Mouse (Mus musculus) megakaryocyte progenitor cell, adult 5-6 weeks (primary cell): Measurements from ENCODE around the gene Nrgn. TPM values are rescaled to one million over a fixed set of nuclear protein-coding genes. Genes with fewer than 3 reads are reported as not detected.

Experiments
- total RNA-seq, 2 experiments: library from RNA; stranded (forward) in 1 of 2; stranded (reverse) in 1 of 2; fragments of 157-497, 149-512 nt in 1 of 2; fragments of 200-1000 nt in 1 of 2; gene quantifications; 2 replicates each; pipeline versions ENCODE4 v1.2.3 to v1.2.4; 2015 to 2017

Gene Nrgn
- total RNA-seq, 2 experiments from 2014 or later: 0.54 to 9.6 TPM

Other genes with a start within 250 kb of the Nrgn start
- 15.9 and 20.4 TPM in 2 replicates for gene Ccdc15, start 204.5 kb downstream of the Nrgn start, total RNA-seq (2015)
- gene Ccdc15, start 204.5 kb downstream of the Nrgn start, total RNA-seq (2017): 12.9 and 17.9 TPM in 2 replicates
- gene Hepacam, start 185.6 kb downstream of the Nrgn start, total RNA-seq (2015): not detected in 2 replicates
- not detected in 2 replicates for gene Hepacam, start 185.6 kb downstream of the Nrgn start, total RNA-seq (2017)
- 0.17 and 0.86 TPM in 2 replicates for gene Robo4, start 151.0 kb downstream of the Nrgn start, total RNA-seq (2015)
- 0.30 TPM in 1 of 2 replicates, not detected in the other for gene Robo4, start 151.0 kb downstream of the Nrgn start, total RNA-seq (2017)
- 0.07 and 0.32 TPM in 2 replicates for gene Robo3, start 119.7 kb downstream of the Nrgn start, total RNA-seq (2015)
- 0.10 TPM in 1 of 2 replicates, not detected in the other for gene Robo3, start 119.7 kb downstream of the Nrgn start, total RNA-seq (2017)
- 14.8 and 18.3 TPM in 2 replicates for gene Msantd2, start 63.6 kb downstream of the Nrgn start, total RNA-seq (2015)
- 21.9 and 40.8 TPM in 2 replicates for gene Msantd2, start 63.6 kb downstream of the Nrgn start, total RNA-seq (2017)
- 0.34 and 0.94 TPM in 2 replicates for gene Esam, start 24.8 kb downstream of the Nrgn start, total RNA-seq (2015)
- gene Esam, start 24.8 kb downstream of the Nrgn start, total RNA-seq (2017): 0.29 and 0.57 TPM in 2 replicates
- not detected in 2 replicates for gene Vsig2, start 13.6 kb downstream of the Nrgn start, total RNA-seq (2015)
- gene Vsig2, start 13.6 kb downstream of the Nrgn start, total RNA-seq (2017): not detected in 2 replicates
- 13.4 and 16.9 TPM in 2 replicates for gene Siae, start 2.8 kb upstream of the Nrgn start, total RNA-seq (2015)
- 9.4 and 11.8 TPM in 2 replicates for gene Siae, start 2.8 kb upstream of the Nrgn start, total RNA-seq (2017)
- 2.9 and 6.7 TPM in 2 replicates for gene Spa17, start 60.8 kb upstream of the Nrgn start, total RNA-seq (2015)
- gene Spa17, start 60.8 kb upstream of the Nrgn start, total RNA-seq (2017): 1.7 and 5.1 TPM in 2 replicates
- 35.0 and 38.1 TPM in 2 replicates for gene Tbrg1, start 104.4 kb upstream of the Nrgn start, total RNA-seq (2015)
- 39.9 and 47.8 TPM in 2 replicates for gene Tbrg1, start 104.4 kb upstream of the Nrgn start, total RNA-seq (2017)
- gene Panx3, start 116.3 kb upstream of the Nrgn start, total RNA-seq (2015): not detected in 2 replicates
- not detected in 2 replicates for gene Panx3, start 116.3 kb upstream of the Nrgn start, total RNA-seq (2017)
- not detected in 2 replicates for gene Olfr160, start 163.3 kb upstream of the Nrgn start, total RNA-seq (2015)
- not detected in 2 replicates for gene Olfr160, start 163.3 kb upstream of the Nrgn start, total RNA-seq (2017)
- gene Olfr874, start 192.2 kb upstream of the Nrgn start, total RNA-seq (2015): not detected in 2 replicates
- not detected in 2 replicates for gene Olfr874, start 192.2 kb upstream of the Nrgn start, total RNA-seq (2017)
- gene Olfr875, start 219.0 kb upstream of the Nrgn start, total RNA-seq (2015): not detected in 2 replicates
- gene Olfr875, start 219.0 kb upstream of the Nrgn start, total RNA-seq (2017): not detected in 2 replicates